Mouse (Mus musculus) lung, adult 2 months (tissue): Measurements from ENCODE around the gene Dhx58.

Source experiments
- CTCF ChIP-seq: fragments of 200-500 bp; IDR thresholded peaks from 2 replicates; pipeline ENCODE4 v1.5.1; 2011; ENCODE audit warnings: mild to moderate bottlenecking, low read length, control low read depth; ENCODE audit not compliant: insufficient read depth
- POLR2A ChIP-seq: fragments of 200-500 bp; IDR thresholded peaks from 2 replicates; pipeline ENCODE4 v1.6.1; 2011; ENCODE audit warnings: low read depth, mild to moderate bottlenecking, control low read depth, low read length, borderline replicate concordance; ENCODE audit errors: extremely low read depth

- TF ChIP-seq POLR2A: no peak
- no peak for TF ChIP-seq CTCF
Observed at GRCm38 (mm10) chr11:100728601-100729000, 24.5 kb upstream of the Dhx58 start.
